Mouse (Mus musculus): ENCODE results near the gene Utrn. TPM values are rescaled to one million over a fixed set of nuclear protein-coding genes. Genes with fewer than 3 reads are reported as not detected.

Gene Utrn
- polyA plus RNA-seq, 1 experiment from 2014 or later = 67.9 TPM

GRCm38 (mm10) chr10:12467544-12467943 lies 401.6 kb downstream of the Utrn start:
- 18% methylated on average over 2 of the region's 2 CpGs for WGBS
- Histone ChIP-seq H3K36me3 (ENCODE audit: insufficient read depth) (no peaks in the 10 kb centered on the region), H3K4me1 (ENCODE audit: insufficient read depth) (no peaks in the 10 kb centered on the region), H3K9ac (no peak overlapping the region), H3K9me3 (ENCODE audit: low read depth, low read length) (no peaks in the 10 kb centered on the region), H3K27ac (ENCODE audit: low read depth) (no peak overlapping the region), H3K4me2 (no peak overlapping the region), H3K4me3 (ENCODE audit: low read depth, low read length) (no peak overlapping the region), H3K27me3 (ENCODE audit: insufficient read depth, low read length) (no peaks in the 10 kb centered on the region)
- DNase-seq (peak; percentile 61), ATAC-seq (ENCODE audit: insufficient read depth) (peak; percentile 75; the same call in 1 of the 2 replicates)
- TF ChIP-seq CTCF (IDR thresholded peaks at IDR 0.05; ENCODE audit: low read depth) = no peak

GRCm38 (mm10) chr10:12460945-12461344 lies 408.2 kb downstream of the Utrn start:
- ATAC-seq (ENCODE audit: insufficient read depth) (no peak), DNase-seq (no peak)
- H3K4me3 ChIP-seq (ENCODE audit: low read depth, low read length) = no peak overlapping the region

GRCm38 (mm10) chr10:12456867-12457266 lies 412.3 kb downstream of the Utrn start:
- H3K4me3 ChIP-seq (ENCODE audit: low read depth, low read length) = no peak overlapping the region
- no peaks in the 10 kb centered on the region for H3K4me1 ChIP-seq (ENCODE audit: insufficient read depth)

More at GRCm38 (mm10) chr10:12460945-12461344, 408.2 kb downstream of the Utrn start:
- Histone ChIP-seq H3K36me3 (ENCODE audit: insufficient read depth) (0 out of 2 replicates have a peak, but pooled peaks cover 5% of the 10 kb centered on the region), H3K4me1 (ENCODE audit: insufficient read depth) (no peaks in the 10 kb centered on the region), H3K4me2 (no peak overlapping the region), H3K9ac (no peak overlapping the region), H3K27ac (ENCODE audit: low read depth) (no peak overlapping the region), H3K9me3 (ENCODE audit: low read depth, low read length) (no peaks in the 10 kb centered on the region), H3K27me3 (ENCODE audit: insufficient read depth, low read length) (no peaks in the 10 kb centered on the region)
- no peak for TF ChIP-seq CTCF (IDR thresholded peaks at IDR 0.05; ENCODE audit: low read depth)

GRCm38 (mm10) chr10:12452641-12453040 lies 416.5 kb downstream of the Utrn start:
- DNase-seq (no peak), ATAC-seq (ENCODE audit: insufficient read depth) (no peak)
- Histone ChIP-seq H3K27me3 (ENCODE audit: insufficient read depth, low read length) (no peaks in the 10 kb centered on the region), H3K27ac (ENCODE audit: low read depth) (no peak overlapping the region), H3K9me3 (ENCODE audit: low read depth, low read length) (no peaks in the 10 kb centered on the region), H3K9ac (no peak overlapping the region), H3K4me1 (ENCODE audit: insufficient read depth) (no peaks in the 10 kb centered on the region), H3K36me3 (ENCODE audit: insufficient read depth) (no peaks in the 10 kb centered on the region), H3K4me3 (ENCODE audit: low read depth, low read length) (no peak overlapping the region), H3K4me2 (no peak overlapping the region)
- no peak for TF ChIP-seq CTCF (IDR thresholded peaks at IDR 0.05; ENCODE audit: low read depth)
- 84% methylated on average over 2 of the region's 2 CpGs for WGBS

More at GRCm38 (mm10) chr10:12456867-12457266, 412.3 kb downstream of the Utrn start:
- no peak overlapping the region for H3K9ac ChIP-seq
- H3K4me2 ChIP-seq = no peak overlapping the region
- H3K36me3 ChIP-seq (ENCODE audit: insufficient read depth) = 0 out of 2 replicates have a peak, but pooled peaks cover 5% of the 10 kb centered on the region
- H3K9me3 ChIP-seq (ENCODE audit: low read depth, low read length) = no peaks in the 10 kb centered on the region
- 87% methylated on average over 1 of the region's 1 CpGs for WGBS
- no peak for ATAC-seq (ENCODE audit: insufficient read depth)
- H3K27ac ChIP-seq (ENCODE audit: low read depth) = no peak overlapping the region
- no peak for TF ChIP-seq CTCF (IDR thresholded peaks at IDR 0.05; ENCODE audit: low read depth)
- DNase-seq = no peak
- H3K27me3 ChIP-seq (ENCODE audit: insufficient read depth, low read length) = no peaks in the 10 kb centered on the region

GRCm38 (mm10) chr10:12444122-12444521 lies 425.0 kb downstream of the Utrn start:
- peaks cover 15% of the 10 kb centered on the region for H3K36me3 ChIP-seq (ENCODE audit: insufficient read depth)
- H3K4me1 ChIP-seq (ENCODE audit: insufficient read depth) = no peaks in the 10 kb centered on the region
- no peak overlapping the region for H3K4me3 ChIP-seq (ENCODE audit: low read depth, low read length)
- TF ChIP-seq CTCF (IDR thresholded peaks at IDR 0.05; ENCODE audit: low read depth) = no peak
- H3K27me3 ChIP-seq (ENCODE audit: insufficient read depth, low read length) = no peaks in the 10 kb centered on the region
- H3K9me3 ChIP-seq (ENCODE audit: low read depth, low read length) = no peaks in the 10 kb centered on the region
- H3K4me2 ChIP-seq = no peak overlapping the region
- H3K9ac ChIP-seq = no peak overlapping the region
- H3K27ac ChIP-seq (ENCODE audit: low read depth) = no peak overlapping the region
- WGBS = 66% methylated on average over 4 of the region's 4 CpGs
- DNase-seq = no peak
- no peak for ATAC-seq (ENCODE audit: insufficient read depth)

- Histone ChIP-seq H3K4me3 (ENCODE audit: low read depth, low read length) (no peak overlapping the region), H3K9me3 (ENCODE audit: low read depth, low read length) (no peaks in the 10 kb centered on the region), H3K9ac (no peak overlapping the region), H3K27me3 (ENCODE audit: insufficient read depth, low read length) (no peaks in the 10 kb centered on the region), H3K4me1 (ENCODE audit: insufficient read depth) (no peaks in the 10 kb centered on the region), H3K36me3 (ENCODE audit: insufficient read depth) (no peaks in the 10 kb centered on the region), H3K27ac (ENCODE audit: low read depth) (no peak overlapping the region), H3K4me2 (no peak overlapping the region)
- ATAC-seq (ENCODE audit: insufficient read depth) (no peak), DNase-seq (no peak)
- 86% methylated on average over 2 of the region's 2 CpGs for WGBS
- no peak for TF ChIP-seq CTCF (IDR thresholded peaks at IDR 0.05; ENCODE audit: low read depth)
Measured at GRCm38 (mm10) chr10:12433161-12433560, 436.0 kb downstream of the Utrn start.

GRCm38 (mm10) chr10:12430399-12430798 lies 438.8 kb downstream of the Utrn start:
- TF ChIP-seq CTCF (IDR thresholded peaks at IDR 0.05; ENCODE audit: low read depth) = no peak
- H3K9me3 ChIP-seq (ENCODE audit: low read depth, low read length) = no peaks in the 10 kb centered on the region
- no peak overlapping the region for H3K4me3 ChIP-seq (ENCODE audit: low read depth, low read length)
- DNase-seq (no peak), ATAC-seq (ENCODE audit: insufficient read depth) (no peak)
- H3K4me2 ChIP-seq = no peak overlapping the region
- H3K27me3 ChIP-seq (ENCODE audit: insufficient read depth, low read length) = no peaks in the 10 kb centered on the region
- H3K9ac ChIP-seq = no peak overlapping the region
- no peaks in the 10 kb centered on the region for H3K36me3 ChIP-seq (ENCODE audit: insufficient read depth)
- no peak overlapping the region for H3K27ac ChIP-seq (ENCODE audit: low read depth)
- no peaks in the 10 kb centered on the region for H3K4me1 ChIP-seq (ENCODE audit: insufficient read depth)

- Histone ChIP-seq H3K27ac (ENCODE audit: low read depth) (no peak overlapping the region), H3K9me3 (ENCODE audit: low read depth, low read length) (no peaks in the 10 kb centered on the region), H3K4me2 (no peak overlapping the region), H3K4me3 (ENCODE audit: low read depth, low read length) (no peak overlapping the region), H3K36me3 (ENCODE audit: insufficient read depth) (no peaks in the 10 kb centered on the region), H3K9ac (no peak overlapping the region), H3K4me1 (ENCODE audit: insufficient read depth) (no peaks in the 10 kb centered on the region), H3K27me3 (ENCODE audit: insufficient read depth, low read length) (no peaks in the 10 kb centered on the region)
- ATAC-seq (ENCODE audit: insufficient read depth) = no peak
- 80% methylated on average over 8 of the region's 8 CpGs for WGBS
- no peak for TF ChIP-seq CTCF (IDR thresholded peaks at IDR 0.05; ENCODE audit: low read depth)
- DNase-seq = no peak
Measured at GRCm38 (mm10) chr10:12426866-12427265, 442.3 kb downstream of the Utrn start.
